10 mouse cellular contexts compared by ENCODE assay signal in genomic region chr19:53184216-53184615, GRCm38 (mm10). TPM values are rescaled to one million over a fixed set of nuclear protein-coding genes. Genes with fewer than 3 reads are reported as not detected.
DNase-seq lines count a peak whose midpoint lies in the region; ATAC-seq lines count a peak whose summit lies in the region.
"Had no signal": no experiment of that assay in that cellular context is flagged by ENCODE, and none has a peak within 500 bp of the region (broad histone marks: within the 10 kb centered on the region; RNA-seq: fewer than 3 reads in every experiment).

No protein-coding gene starts in this region.

- peaks cover 86% of the 10 kb centered on the region for H3K4me1 ChIP-seq in heart, embryonic 10.5 days
- H3K4me1 ChIP-seq in lung, embryonic 16.5 days (replicated peaks; ENCODE audit: control insufficient read depth, insufficient read depth, low read length), result peaks cover 71% of the 10 kb centered on the region
- peaks cover 13% of the 10 kb centered on the region; the same call in 1 of the 2 replicates for H3K4me1 ChIP-seq in hindbrain, embryonic 14.5 days (replicated peaks; ENCODE audit: control insufficient read depth, insufficient read depth, low read length)
- H3K4me1 ChIP-seq in forebrain, embryonic 14.5 days (ENCODE audit: control insufficient read depth, insufficient read depth, low read length), result no peaks in the 10 kb centered on the region

- H3K27me3 ChIP-seq in heart, embryonic 10.5 days (ENCODE audit: insufficient read depth, poor library complexity, severe bottlenecking), result no peaks in the 10 kb centered on the region
- no peaks in the 10 kb centered on the region for H3K27me3 ChIP-seq in lung, embryonic 16.5 days (ENCODE audit: control insufficient read depth, insufficient read depth, low read depth, low read length)
- H3K27me3 ChIP-seq in hindbrain, embryonic 14.5 days (ENCODE audit: control insufficient read depth, insufficient read depth, low read length), result no peaks in the 10 kb centered on the region
- no peaks in the 10 kb centered on the region for H3K27me3 ChIP-seq in forebrain, embryonic 14.5 days (replicated peaks; ENCODE audit: control insufficient read depth, insufficient read depth, low read length)
- H3K27me3 ChIP-seq: CH12.LX had no signal

- DNase-seq in heart, embryonic 10.5 days (ENCODE audit: low spot score), result no peak
- DNase-seq in heart, adult 8-10 months (ENCODE audit: low spot score), result no peak
- DNase-seq in spleen, postnatal 36 days (ENCODE audit: low spot score in 2 of 2), result peak; percentile 78 to 79
- no peak for DNase-seq in spleen, adult 12 weeks (ENCODE audit: low spot score)
- no peak for DNase-seq in retina, embryonic 14.5 days (ENCODE audit: low spot score)
- DNase-seq in hindbrain, embryonic 14.5 days (ENCODE audit: low spot score), result no peak
- no peak for DNase-seq in forebrain, embryonic 14.5 days (ENCODE audit: low spot score)
- DNase-seq: adrenal gland, postnatal 36 days had no signal

- ATAC-seq in lung, embryonic 16.5 days (ENCODE audit: low read depth), result no peak
- ATAC-seq in hindbrain, embryonic 14.5 days (ENCODE audit: low FRiP score), result no peak
- no peak for ATAC-seq in forebrain, embryonic 14.5 days

- WGBS in heart, embryonic 10.5 days, result 45% methylated on average over 10 of the region's 10 CpGs
- 7% methylated on average over 10 of the region's 10 CpGs for WGBS in lung, embryonic 16.5 days
- WGBS in hindbrain, embryonic 14.5 days, result 57% methylated on average over 10 of the region's 10 CpGs
- WGBS in forebrain, embryonic 14.5 days, result 59% methylated on average over 10 of the region's 10 CpGs

- H3K4me3 ChIP-seq in heart, embryonic 10.5 days, result peak overlapping the region; percentile 22
- H3K4me3 ChIP-seq in lung, embryonic 16.5 days (ENCODE audit: low read length), result no peak overlapping the region
- no peak overlapping the region for H3K4me3 ChIP-seq in hindbrain, embryonic 14.5 days (replicated peaks; ENCODE audit: low read length)
- no peak overlapping the region for H3K4me3 ChIP-seq in forebrain, embryonic 14.5 days (ENCODE audit: low read depth, low read length)

- H3K4me2 ChIP-seq in lung, embryonic 16.5 days (ENCODE audit: low read depth, low read length), result peak overlapping the region; percentile 34
- H3K4me2 ChIP-seq in hindbrain, embryonic 14.5 days (replicated peaks), result no peak overlapping the region
- H3K4me2 ChIP-seq in forebrain, embryonic 14.5 days (ENCODE audit: low read length), result no peak overlapping the region

- peak overlapping the region; percentile 72 for H3K27ac ChIP-seq in heart, embryonic 10.5 days
- H3K27ac ChIP-seq in lung, embryonic 16.5 days (ENCODE audit: low read length), result peak overlapping the region; percentile 65
- H3K27ac ChIP-seq in hindbrain, embryonic 14.5 days, result no peak overlapping the region
- no peak overlapping the region for H3K27ac ChIP-seq in forebrain, embryonic 14.5 days (ENCODE audit: low read depth, low read length)

- H3K36me3 ChIP-seq in heart, embryonic 10.5 days, result peaks cover 17% of the 10 kb centered on the region
- no peaks in the 10 kb centered on the region for H3K36me3 ChIP-seq in lung, embryonic 16.5 days (ENCODE audit: control insufficient read depth, insufficient read depth, low read length)
- no peaks in the 10 kb centered on the region for H3K36me3 ChIP-seq in hindbrain, embryonic 14.5 days (replicated peaks; ENCODE audit: control insufficient read depth, insufficient read depth)
- H3K36me3 ChIP-seq in forebrain, embryonic 14.5 days (ENCODE audit: control insufficient read depth, insufficient read depth, low read length), result no peaks in the 10 kb centered on the region

- H3K9ac ChIP-seq in lung, embryonic 16.5 days (ENCODE audit: low read length), result 0 out of 2 replicates have a peak overlapping the region, but pooled peaks have one; percentile 5
- H3K9ac ChIP-seq in hindbrain, embryonic 14.5 days, result no peak overlapping the region
- no peak overlapping the region for H3K9ac ChIP-seq in forebrain, embryonic 14.5 days (ENCODE audit: low read length)

- H3K9me3 ChIP-seq in heart, embryonic 10.5 days, result no peaks in the 10 kb centered on the region
- no peaks in the 10 kb centered on the region for H3K9me3 ChIP-seq in lung, embryonic 16.5 days (ENCODE audit: control insufficient read depth, low read length)
- H3K9me3 ChIP-seq in hindbrain, embryonic 14.5 days (ENCODE audit: control insufficient read depth, low read length), result no peaks in the 10 kb centered on the region
- no peaks in the 10 kb centered on the region for H3K9me3 ChIP-seq in forebrain, embryonic 14.5 days (replicated peaks; ENCODE audit: control insufficient read depth, low read length)

RNA-seq across cellular contexts. Expression of gene Add3, which starts 44.0 kb away (rescaled TPM):
- polyA plus RNA-seq in heart, embryonic 10.5 days (2016; fragmentation: Nextera tagmentation; extraction: Ambion mirVana), result 128 and 173 TPM in 2 replicates
- total RNA-seq in heart, adult 8-10 months (2022), result 10 to 100 TPM; 35.7 to 51.4 (median 39.9) TPM
- 91.3 and 101 TPM in 2 replicates for polyA plus RNA-seq in lung, embryonic 16.5 days (2015; fragmentation: Nextera tagmentation; extraction: Ambion mirVana)
- 43.4 and 48.9 TPM in 2 replicates for polyA plus RNA-seq in hindbrain, embryonic 14.5 days (2014; fragmentation: Nextera tagmentation; extraction: Ambion mirVana)
- polyA plus RNA-seq in forebrain, embryonic 14.5 days (2014; fragmentation: Nextera tagmentation; extraction: Ambion mirVana), result 25.2 and 32.6 TPM in 2 replicates

Comparison
In these comparisons a context has a peak if more than half of its experiments do, and no peak if none do; other contexts are left out.
1. DNase-seq: peak in spleen, postnatal 36 days (2 of 2); none in heart, embryonic 10.5 days (single experiment), heart, adult 8-10 months (single experiment), spleen, adult 12 weeks (single experiment), retina, embryonic 14.5 days (single experiment), hindbrain, embryonic 14.5 days (single experiment) and forebrain, embryonic 14.5 days (single experiment).
2. H3K27ac ChIP-seq: peak in heart, embryonic 10.5 days (single experiment) and lung, embryonic 16.5 days (single experiment); none in hindbrain, embryonic 14.5 days (single experiment) and forebrain, embryonic 14.5 days (single experiment).